Mouse (Mus musculus): ENCODE data around the gene Smim24. TPM values are rescaled to one million over a fixed set of nuclear protein-coding genes. Genes with fewer than 3 reads are reported as not detected.

Gene Smim24
- polyA plus RNA-seq, 1 experiment from 2014 or later: 4.2 TPM

GRCm38 (mm10) chr10:81392270-81392669, 581 bp upstream of the Smim24 start:
- ATAC-seq (replicated peaks; ENCODE audit: insufficient number of reproducible peaks, low FRiP score, low TSS enrichment): no peak
- H3K4me2 ChIP-seq: no peak overlapping the region
- H3K36me3 ChIP-seq (ENCODE audit: control insufficient read depth, insufficient read depth, low read length): peaks cover 12% of the 10 kb centered on the region
- no peaks in the 10 kb centered on the region for H3K9me3 ChIP-seq (replicated peaks; ENCODE audit: control insufficient read depth, low read length)
- H3K9ac ChIP-seq (ENCODE audit: low read depth, low read length): no peak overlapping the region
- no peak overlapping the region for H3K27ac ChIP-seq (ENCODE audit: low read depth, low read length)
- peaks cover 23% of the 10 kb centered on the region for H3K4me1 ChIP-seq (ENCODE audit: control insufficient read depth, insufficient read depth, low read length)
- no peak overlapping the region for H3K4me3 ChIP-seq (ENCODE audit: low read depth, low read length)
- no peaks in the 10 kb centered on the region for H3K27me3 ChIP-seq (ENCODE audit: control insufficient read depth, insufficient read depth, low read length)
- WGBS (ENCODE audit: insufficient replicate concordance): 83% methylated on average over 6 of the region's 6 CpGs

- Histone ChIP-seq H3K9ac (ENCODE audit: low read depth, low read length) (peak overlapping the region; percentile 65), H3K4me3 (ENCODE audit: low read depth, low read length) (peak overlapping the region; percentile 36), H3K9me3 (replicated peaks; ENCODE audit: control insufficient read depth, low read length) (no peaks in the 10 kb centered on the region), H3K36me3 (ENCODE audit: control insufficient read depth, insufficient read depth, low read length) (no peaks in the 10 kb centered on the region), H3K4me1 (ENCODE audit: control insufficient read depth, insufficient read depth, low read length) (peaks cover 23% of the 10 kb centered on the region), H3K27me3 (ENCODE audit: control insufficient read depth, insufficient read depth, low read length) (no peaks in the 10 kb centered on the region), H3K4me2 (peak overlapping the region; percentile 66), H3K27ac (ENCODE audit: low read depth, low read length) (peak overlapping the region; percentile 31; the same call in 1 of the 2 replicates)
- no peak for ATAC-seq (replicated peaks; ENCODE audit: insufficient number of reproducible peaks, low FRiP score, low TSS enrichment)
- 4% methylated on average over 19 of the region's 19 CpGs for WGBS (ENCODE audit: insufficient replicate concordance)
These were observed 709 bp downstream of the Smim24 start for GRCm38 (mm10) chr10:81393456-81394063.

GRCm38 (mm10) chr10:81395127-81395526, 2.3 kb downstream of the Smim24 start:
- no peak overlapping the region for H3K4me2 ChIP-seq
- no peaks in the 10 kb centered on the region for H3K9me3 ChIP-seq (replicated peaks; ENCODE audit: control insufficient read depth, low read length)
- no peak overlapping the region for H3K27ac ChIP-seq (ENCODE audit: low read depth, low read length)
- peaks cover 3% of the 10 kb centered on the region for H3K27me3 ChIP-seq (ENCODE audit: control insufficient read depth, insufficient read depth, low read length)
- no peak overlapping the region for H3K4me3 ChIP-seq (ENCODE audit: low read depth, low read length)
- H3K36me3 ChIP-seq (ENCODE audit: control insufficient read depth, insufficient read depth, low read length): peaks cover 5% of the 10 kb centered on the region; the same call in 1 of the 2 replicates
- no peak for ATAC-seq (replicated peaks; ENCODE audit: insufficient number of reproducible peaks, low FRiP score, low TSS enrichment)
- peaks cover 17% of the 10 kb centered on the region for H3K4me1 ChIP-seq (ENCODE audit: control insufficient read depth, insufficient read depth, low read length)
- WGBS (ENCODE audit: insufficient replicate concordance): 9% methylated on average over 5 of the region's 5 CpGs
- no peak overlapping the region for H3K9ac ChIP-seq (ENCODE audit: low read depth, low read length)

- 85% methylated on average over 4 of the region's 4 CpGs for WGBS (ENCODE audit: insufficient replicate concordance)
- H3K4me2 ChIP-seq: no peak overlapping the region
- no peak for ATAC-seq (replicated peaks; ENCODE audit: insufficient number of reproducible peaks, low FRiP score, low TSS enrichment)
These were observed 3.0 kb downstream of the Smim24 start for GRCm38 (mm10) chr10:81395865-81396264.

GRCm38 (mm10) chr10:81396749-81397148, 3.9 kb downstream of the Smim24 start:
- peaks cover 7% of the 10 kb centered on the region; the same call in 1 of the 2 replicates for H3K36me3 ChIP-seq (ENCODE audit: control insufficient read depth, insufficient read depth, low read length)
- WGBS (ENCODE audit: insufficient replicate concordance): 72% methylated on average over 5 of the region's 5 CpGs
- H3K9me3 ChIP-seq (replicated peaks; ENCODE audit: control insufficient read depth, low read length): no peaks in the 10 kb centered on the region
- H3K27me3 ChIP-seq (ENCODE audit: control insufficient read depth, insufficient read depth, low read length): peaks cover 9% of the 10 kb centered on the region
- no peak overlapping the region for H3K9ac ChIP-seq (ENCODE audit: low read depth, low read length)
- H3K27ac ChIP-seq (ENCODE audit: low read depth, low read length): no peak overlapping the region
- peaks cover 27% of the 10 kb centered on the region for H3K4me1 ChIP-seq (ENCODE audit: control insufficient read depth, insufficient read depth, low read length)
- no peak overlapping the region for H3K4me2 ChIP-seq
- H3K4me3 ChIP-seq (ENCODE audit: low read depth, low read length): no peak overlapping the region
- no peak for ATAC-seq (replicated peaks; ENCODE audit: insufficient number of reproducible peaks, low FRiP score, low TSS enrichment)

More at GRCm38 (mm10) chr10:81395865-81396264, 3.0 kb downstream of the Smim24 start:
- H3K4me3 ChIP-seq (ENCODE audit: low read depth, low read length): no peak overlapping the region
- peaks cover 9% of the 10 kb centered on the region for H3K27me3 ChIP-seq (ENCODE audit: control insufficient read depth, insufficient read depth, low read length)
- H3K27ac ChIP-seq (ENCODE audit: low read depth, low read length): no peak overlapping the region
- H3K9me3 ChIP-seq (replicated peaks; ENCODE audit: control insufficient read depth, low read length): no peaks in the 10 kb centered on the region
- H3K4me1 ChIP-seq (ENCODE audit: control insufficient read depth, insufficient read depth, low read length): peaks cover 18% of the 10 kb centered on the region
- H3K36me3 ChIP-seq (ENCODE audit: control insufficient read depth, insufficient read depth, low read length): peaks cover 7% of the 10 kb centered on the region; the same call in 1 of the 2 replicates
- no peak overlapping the region for H3K9ac ChIP-seq (ENCODE audit: low read depth, low read length)

GRCm38 (mm10) chr10:81399296-81399695, 6.4 kb downstream of the Smim24 start:
- Histone ChIP-seq H3K9ac (ENCODE audit: low read depth, low read length) (peak overlapping the region; percentile 34; the same call in 1 of the 2 replicates), H3K4me1 (ENCODE audit: control insufficient read depth, insufficient read depth, low read length) (peaks cover 29% of the 10 kb centered on the region), H3K4me2 (no peak overlapping the region), H3K27ac (ENCODE audit: low read depth, low read length) (no peak overlapping the region), H3K36me3 (ENCODE audit: control insufficient read depth, insufficient read depth, low read length) (peaks cover 7% of the 10 kb centered on the region; the same call in 1 of the 2 replicates), H3K4me3 (ENCODE audit: low read depth, low read length) (no peak overlapping the region), H3K9me3 (replicated peaks; ENCODE audit: control insufficient read depth, low read length) (no peaks in the 10 kb centered on the region), H3K27me3 (ENCODE audit: control insufficient read depth, insufficient read depth, low read length) (peaks cover 16% of the 10 kb centered on the region)
- WGBS (ENCODE audit: insufficient replicate concordance): 63% methylated on average over 5 of the region's 5 CpGs
- no peak for ATAC-seq (replicated peaks; ENCODE audit: insufficient number of reproducible peaks, low FRiP score, low TSS enrichment)

- peaks cover 10% of the 10 kb centered on the region; the same call in 1 of the 2 replicates for H3K36me3 ChIP-seq (ENCODE audit: control insufficient read depth, insufficient read depth, low read length)
- peak overlapping the region; percentile 6 for H3K4me2 ChIP-seq
- WGBS (ENCODE audit: insufficient replicate concordance): 75% methylated on average over 18 of the region's 18 CpGs
- no peaks in the 10 kb centered on the region for H3K9me3 ChIP-seq (replicated peaks; ENCODE audit: control insufficient read depth, low read length)
- no peak for ATAC-seq (replicated peaks; ENCODE audit: insufficient number of reproducible peaks, low FRiP score, low TSS enrichment)
- H3K4me3 ChIP-seq (ENCODE audit: low read depth, low read length): no peak overlapping the region
- peaks cover 21% of the 10 kb centered on the region for H3K27me3 ChIP-seq (ENCODE audit: control insufficient read depth, insufficient read depth, low read length)
- H3K9ac ChIP-seq (ENCODE audit: low read depth, low read length): no peak overlapping the region
- H3K27ac ChIP-seq (ENCODE audit: low read depth, low read length): no peak overlapping the region
- peaks cover 33% of the 10 kb centered on the region for H3K4me1 ChIP-seq (ENCODE audit: control insufficient read depth, insufficient read depth, low read length)
These were observed 7.0 kb downstream of the Smim24 start for GRCm38 (mm10) chr10:81399798-81400308.

GRCm38 (mm10) chr10:81400371-81401204, 7.7 kb downstream of the Smim24 start:
- Histone ChIP-seq H3K27me3 (ENCODE audit: control insufficient read depth, insufficient read depth, low read length) (peaks cover 21% of the 10 kb centered on the region), H3K4me3 (ENCODE audit: low read depth, low read length) (no peak overlapping the region), H3K9ac (ENCODE audit: low read depth, low read length) (no peak overlapping the region; the same call in 1 of the 2 replicates), H3K27ac (ENCODE audit: low read depth, low read length) (peak overlapping the region; percentile 88; the same call in 1 of the 2 replicates), H3K4me2 (no peak overlapping the region), H3K4me1 (ENCODE audit: control insufficient read depth, insufficient read depth, low read length) (peaks cover 33% of the 10 kb centered on the region), H3K9me3 (replicated peaks; ENCODE audit: control insufficient read depth, low read length) (no peaks in the 10 kb centered on the region), H3K36me3 (ENCODE audit: control insufficient read depth, insufficient read depth, low read length) (peaks cover 10% of the 10 kb centered on the region; the same call in 1 of the 2 replicates)
- WGBS (ENCODE audit: insufficient replicate concordance): 48% methylated on average over 22 of the region's 22 CpGs
- ATAC-seq (replicated peaks; ENCODE audit: insufficient number of reproducible peaks, low FRiP score, low TSS enrichment): no peak
